Mouse (Mus musculus) heart, postnatal 10 days (tissue): ENCODE results near the gene Lpcat1. TPM values are rescaled to one million over a fixed set of nuclear protein-coding genes. Genes with fewer than 3 reads are reported as not detected.

ENCODE experiments used
- DNase-seq, 2 experiments: peaks; one replicate each; pipeline ENCODE4 v3.0.0; 2021
- intact Hi-C: fragments of 180-260 bp; cut with DNase I; formaldehyde crosslinking; loops from one replicate; pipeline ENCODE4 v1.15.1; 2025
- total RNA-seq, 2 experiments: library from RNA; stranded (reverse); gene quantifications; 2 replicates each; pipeline ENCODE4 v1.2.3; 2021

The Lpcat1 gene
- 10 to 100 TPM; 10.7 to 13.0 TPM for total RNA-seq

- DNase-seq = peak; percentile 90 to 91
- intact Hi-C loops = loop anchor here (5.0 kb wide), 1 partner anchor 35 kb away; no protein-coding TSS in a partner anchor
These were observed at the start of gene Lpcat1 for GRCm38 (mm10) chr13:73467034-73467420. Gene Lpcat1 (plus strand): TSS chr13:73467197.

GRCm38 (mm10) chr13:73417478-73418220 lies 49.3 kb upstream of the Lpcat1 start:
- intact Hi-C loops = no loop called here
- peak; percentile 29 to 53 for DNase-seq

- DNase-seq = no peak
- intact Hi-C loops = no loop called here
These were observed 48.7 kb upstream of the Lpcat1 start for GRCm38 (mm10) chr13:73418297-73418696.

- no peak for DNase-seq
- intact Hi-C loops = no loop called here
These were observed 47.8 kb upstream of the Lpcat1 start for GRCm38 (mm10) chr13:73419244-73419643.

- intact Hi-C loops = no loop called here
- DNase-seq = no peak
These were observed 44.0 kb upstream of the Lpcat1 start for GRCm38 (mm10) chr13:73423043-73423442.

GRCm38 (mm10) chr13:73425035-73425434 lies 42.0 kb upstream of the Lpcat1 start:
- DNase-seq = no peak
- intact Hi-C loops = loop anchor here (5.0 kb wide), 2 partner anchors 192 to 267 kb away; no protein-coding TSS in a partner anchor

GRCm38 (mm10) chr13:73425839-73426490 lies 41.0 kb upstream of the Lpcat1 start:
- intact Hi-C loops = loop anchor here (1.0 to 5.0 kb wide), 3 partner anchors 79 to 266 kb away; no protein-coding TSS in a partner anchor
- peak; percentile 74 to 83 for DNase-seq

- no peak for DNase-seq
- intact Hi-C loops = loop anchor here (1.0 to 5.0 kb wide), 3 partner anchors 79 to 266 kb away; no protein-coding TSS in a partner anchor
These were observed 40.4 kb upstream of the Lpcat1 start for GRCm38 (mm10) chr13:73426587-73426986.

GRCm38 (mm10) chr13:73429605-73430321 lies 37.2 kb upstream of the Lpcat1 start:
- intact Hi-C loops = loop anchor here (5.0 kb wide), 3 partner anchors 38 to 263 kb away; partner anchors contain the start of gene Lpcat1
- DNase-seq = no peak

- intact Hi-C loops = loop anchor here (5.0 kb wide), 1 partner anchor 35 kb away; the partner anchor contains the start of gene Lpcat1
These were observed 34.4 kb upstream of the Lpcat1 start for GRCm38 (mm10) chr13:73432466-73433149.

GRCm38 (mm10) chr13:73433681-73434535 lies 33.1 kb upstream of the Lpcat1 start:
- intact Hi-C loops = loop anchor here (5.0 kb wide), 1 partner anchor 33 kb away; the partner anchor contains the start of gene Lpcat1
- no peak for DNase-seq

More at GRCm38 (mm10) chr13:73432466-73433149, 34.4 kb upstream of the Lpcat1 start:
- no peak for DNase-seq

GRCm38 (mm10) chr13:73434687-73435086 lies 32.3 kb upstream of the Lpcat1 start:
- DNase-seq = no peak
- intact Hi-C loops = loop anchor here (5.0 kb wide), 1 partner anchor 33 kb away; the partner anchor contains the start of gene Lpcat1

- intact Hi-C loops = no loop called here
- no peak for DNase-seq
These were observed 31.3 kb upstream of the Lpcat1 start for GRCm38 (mm10) chr13:73435662-73436061.

- no peak for DNase-seq
- intact Hi-C loops = no loop called here
These were observed 27.9 kb upstream of the Lpcat1 start for GRCm38 (mm10) chr13:73439057-73439456.

GRCm38 (mm10) chr13:73441032-73441431 lies 26.0 kb upstream of the Lpcat1 start:
- no peak for DNase-seq
- intact Hi-C loops = no loop called here

- no peak for DNase-seq
- intact Hi-C loops = no loop called here
These were observed 25.3 kb upstream of the Lpcat1 start for GRCm38 (mm10) chr13:73441686-73442085.

- intact Hi-C loops = no loop called here
- no peak for DNase-seq
These were observed 24.6 kb upstream of the Lpcat1 start for GRCm38 (mm10) chr13:73442431-73442830.

- DNase-seq = no peak
- intact Hi-C loops = no loop called here
These were observed 23.7 kb upstream of the Lpcat1 start for GRCm38 (mm10) chr13:73443093-73443821.

GRCm38 (mm10) chr13:73445087-73445486 lies 21.9 kb upstream of the Lpcat1 start:
- intact Hi-C loops = no loop called here
- DNase-seq = peak; percentile 55 to 62
